Mouse (Mus musculus) neural tube, embryonic 14.5 days (tissue): Measurements from ENCODE around the gene Nr1d2. TPM values are rescaled to one million over a fixed set of nuclear protein-coding genes. Genes with fewer than 3 reads are reported as not detected.

ENCODE experiments used
- ATAC-seq: fragments of 200-750 bp; cut with Nextera tagmentation; 2 replicates; pipeline ENCODE4 v1.8.0; 2017; ENCODE audit warnings: low read depth, mild to moderate bottlenecking, moderate TSS enrichment, moderate library complexity
- H3K27ac ChIP-seq: fragments of 300-500 bp; sonication (generic); 2 replicates; pipeline ENCODE4 v1.5.1; 2014; ENCODE audit warnings: low read depth, mild to moderate bottlenecking, control low read depth, low read length, moderate library complexity, mixed read lengths
- H3K27me3 ChIP-seq: fragments of 300-500 bp; sonication (generic); 2 replicates; pipeline ENCODE4 v1.6.1; 2014; ENCODE audit warnings: low read length; ENCODE audit not compliant: control insufficient read depth, insufficient read depth
- H3K36me3 ChIP-seq: fragments of 300-500 bp; sonication (generic); 2 replicates; pipeline ENCODE4 v1.6.1; 2014; ENCODE audit warnings: low read length, mixed read lengths; ENCODE audit not compliant: control insufficient read depth, insufficient read depth
- H3K4me1 ChIP-seq: fragments of 300-500 bp; sonication (generic); 2 replicates; pipeline ENCODE4 v1.6.1; 2014; ENCODE audit warnings: low read length; ENCODE audit not compliant: control insufficient read depth, insufficient read depth
- H3K4me2 ChIP-seq: fragments of 300-500 bp; sonication (generic); 2 replicates; pipeline ENCODE4 v1.6.1; 2014; ENCODE audit warnings: mild to moderate bottlenecking, low read depth, low read length, control low read depth
- H3K4me3 ChIP-seq: fragments of 300-500 bp; sonication (generic); 2 replicates; pipeline ENCODE4 v1.5.1; 2014; ENCODE audit warnings: low read depth, low read length, control low read depth, mixed read lengths
- H3K9ac ChIP-seq: fragments of 300-500 bp; sonication (generic); replicated peaks from 2 replicates; pipeline ENCODE4 v1.6.1; 2014; ENCODE audit warnings: low read depth, mild to moderate bottlenecking, control low read depth, low read length, mixed read lengths
- H3K9me3 ChIP-seq: fragments of 300-500 bp; sonication (generic); 2 replicates; pipeline ENCODE4 v1.6.1; 2016; ENCODE audit warnings: low read length; ENCODE audit not compliant: control insufficient read depth
- WGBS: fragments of 180-500 bp; shearing (Covaris S2); extraction: QIAGEN DNeasy Blood & Tissue Kit; methylation state at CpG from one replicate; pipeline ENCODE4 v1.1.7; 2014; 5-methylcytosine and 5-hydroxymethylcytosine counted together
- polyA plus RNA-seq: library from polyadenylated mRNA; unstranded; fragments of >200 nt; fragmentation: Nextera tagmentation; extraction: Ambion mirVana; gene quantifications from 2 replicates; pipeline ENCODE4 v1.2.1, GENCODE M21; 2014

The Nr1d2 gene
- 8.9 and 9.1 TPM in 2 replicates for polyA plus RNA-seq

DNA sequence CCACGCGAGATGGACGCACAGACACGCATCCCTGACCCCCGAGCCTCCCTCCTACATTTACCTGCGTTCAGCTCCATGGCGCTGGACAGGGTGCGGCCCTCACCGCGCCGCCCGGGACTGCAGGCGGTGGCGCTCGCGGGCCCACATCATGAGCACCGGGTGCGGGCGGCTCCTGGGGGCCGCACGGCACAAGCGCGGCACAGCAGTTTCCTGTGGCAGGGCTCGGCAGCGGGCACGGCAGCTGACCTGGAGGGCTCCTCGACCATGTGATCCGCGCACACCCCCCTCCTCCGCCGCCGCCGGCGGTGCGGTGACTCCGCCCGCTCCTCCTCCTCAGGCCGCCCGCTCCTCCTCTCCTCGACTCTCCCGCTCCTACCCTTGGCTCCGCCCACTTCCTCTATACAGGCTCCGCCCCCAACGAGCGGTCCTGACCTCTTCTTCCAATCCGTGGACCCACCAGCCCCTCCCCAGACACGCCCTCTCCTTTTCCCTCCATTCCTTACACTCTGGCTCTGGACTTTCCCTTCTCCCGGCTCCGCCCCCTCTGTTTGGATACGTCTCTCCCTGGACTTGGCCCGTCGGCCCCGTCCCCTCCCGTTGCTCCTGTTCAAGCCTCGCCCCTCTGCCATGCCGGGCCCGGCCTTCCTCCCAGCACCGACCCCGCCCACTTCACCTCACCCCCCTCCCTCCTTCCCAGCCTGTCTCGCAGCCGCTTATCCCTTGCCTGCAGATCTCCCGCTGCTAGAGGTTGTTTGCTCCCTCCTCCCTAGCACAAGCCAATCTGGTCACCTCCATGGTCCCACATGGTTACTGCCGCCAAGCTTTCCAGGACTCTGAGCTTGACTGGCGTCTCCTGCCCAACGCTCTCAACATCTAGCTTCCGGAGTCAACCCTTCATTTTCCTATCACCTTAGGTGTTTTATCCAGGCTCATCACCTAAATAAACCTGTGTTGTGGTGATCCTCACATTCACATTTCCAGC, at the start of gene Nr1d2:
Gene Nr1d2, minus strand, starts transcription at position 378 of the 982 bp plus-strand sequence.
- WGBS = under 1% methylated on average over 54 of the region's 66 CpGs
- peak; percentile 92 for ATAC-seq

DNA sequence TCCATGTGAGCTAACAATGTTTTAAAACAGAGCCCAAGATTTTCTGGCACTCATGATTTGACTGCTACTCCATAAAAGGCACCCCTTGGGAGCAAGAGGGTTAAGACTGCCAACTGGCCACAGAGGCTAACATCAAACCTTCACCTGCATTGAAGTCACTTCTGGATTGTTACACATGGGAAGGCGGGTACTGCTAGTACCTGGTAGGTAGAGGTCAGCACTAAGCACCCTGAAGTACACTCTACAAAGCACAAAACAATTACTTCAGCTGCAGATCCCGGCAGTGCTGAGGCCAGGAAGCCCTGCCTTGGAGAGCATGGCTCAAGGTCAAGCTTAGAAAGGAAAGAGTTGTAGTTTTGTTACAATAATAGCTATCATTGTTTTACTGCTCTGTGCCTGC, 48.5 kb upstream of the Nr1d2 start:
- 87% methylated on average over 2 of the region's 2 CpGs for WGBS
- no peak for ATAC-seq
- no peaks in the 10 kb centered on the region for H3K27me3 ChIP-seq

More for the DNA sequence above, at the start of gene Nr1d2:
- Histone ChIP-seq H3K36me3 (no peaks in the 10 kb centered on the region), H3K4me2 (peak within 1 kb of the TSS; percentile 53), H3K4me3 (peak within 1 kb of the TSS; percentile 84), H3K27ac (peak within 1 kb of the TSS; percentile 82), H3K9me3 (no peaks in the 10 kb centered on the region), H3K27me3 (no peaks in the 10 kb centered on the region), H3K9ac (peak within 1 kb of the TSS; percentile 60), H3K4me1 (no peaks in the 10 kb centered on the region)

DNA sequence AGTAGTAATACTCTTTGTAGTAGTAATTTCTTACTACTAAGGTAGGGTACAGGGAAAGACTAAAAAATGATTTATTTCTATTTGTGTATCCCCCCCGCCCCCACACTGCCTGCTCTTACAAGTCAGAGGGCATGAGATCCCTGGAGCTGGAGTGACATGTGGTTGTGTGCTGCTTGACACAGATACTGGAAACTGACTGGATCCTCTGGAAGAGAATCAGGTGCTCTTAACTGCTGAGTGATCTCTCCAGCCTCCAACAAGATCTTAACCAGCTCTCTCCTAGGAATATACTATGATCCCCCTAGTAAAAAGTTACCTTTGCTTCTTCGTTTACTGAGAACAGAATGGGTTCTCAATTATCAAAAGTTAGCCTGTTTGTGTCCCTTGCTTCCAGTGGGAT, 47.5 kb upstream of the Nr1d2 start:
- H3K9ac ChIP-seq = no peak overlapping the region
- peaks cover 6% of the 10 kb centered on the region for H3K36me3 ChIP-seq
- H3K4me1 ChIP-seq = no peaks in the 10 kb centered on the region
- ATAC-seq = no peak
- H3K4me2 ChIP-seq = no peak overlapping the region
- no peaks in the 10 kb centered on the region for H3K9me3 ChIP-seq
- 93% methylated on average over 2 of the region's 2 CpGs for WGBS
- no peak overlapping the region for H3K27ac ChIP-seq
- no peak overlapping the region for H3K4me3 ChIP-seq
- H3K27me3 ChIP-seq = no peaks in the 10 kb centered on the region

More for the DNA sequence above, 48.5 kb upstream of the Nr1d2 start:
- Histone ChIP-seq H3K9ac (no peak overlapping the region), H3K36me3 (peaks cover 6% of the 10 kb centered on the region), H3K27ac (no peak overlapping the region), H3K4me2 (no peak overlapping the region), H3K4me3 (no peak overlapping the region), H3K4me1 (no peaks in the 10 kb centered on the region), H3K9me3 (no peaks in the 10 kb centered on the region)

DNA sequence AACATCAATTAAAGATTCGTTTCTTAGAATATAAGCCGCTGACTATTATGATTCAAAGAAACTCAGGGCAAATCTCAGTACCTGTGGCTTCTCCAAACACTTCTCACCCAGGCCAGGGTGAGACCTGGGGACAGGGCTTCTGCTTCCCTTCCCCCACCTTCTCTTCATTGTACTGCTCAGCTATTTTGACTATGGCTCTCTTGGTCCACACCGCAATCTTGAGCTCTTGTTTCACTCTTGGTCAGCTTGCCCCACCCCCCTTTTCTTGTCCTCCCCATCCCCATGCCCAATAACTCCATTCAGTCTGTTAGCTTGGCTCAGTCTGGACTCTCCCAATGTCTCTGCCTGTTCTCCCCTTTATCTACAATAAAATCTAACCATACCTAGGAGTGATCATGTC, 46.5 kb upstream of the Nr1d2 start:
- no peak for ATAC-seq
- Histone ChIP-seq H3K36me3 (peaks cover 6% of the 10 kb centered on the region), H3K9me3 (no peaks in the 10 kb centered on the region), H3K27me3 (no peaks in the 10 kb centered on the region), H3K4me1 (no peaks in the 10 kb centered on the region), H3K9ac (no peak overlapping the region), H3K4me2 (no peak overlapping the region), H3K27ac (no peak overlapping the region), H3K4me3 (no peak overlapping the region)
- 89% methylated on average over 3 of the region's 3 CpGs for WGBS

DNA sequence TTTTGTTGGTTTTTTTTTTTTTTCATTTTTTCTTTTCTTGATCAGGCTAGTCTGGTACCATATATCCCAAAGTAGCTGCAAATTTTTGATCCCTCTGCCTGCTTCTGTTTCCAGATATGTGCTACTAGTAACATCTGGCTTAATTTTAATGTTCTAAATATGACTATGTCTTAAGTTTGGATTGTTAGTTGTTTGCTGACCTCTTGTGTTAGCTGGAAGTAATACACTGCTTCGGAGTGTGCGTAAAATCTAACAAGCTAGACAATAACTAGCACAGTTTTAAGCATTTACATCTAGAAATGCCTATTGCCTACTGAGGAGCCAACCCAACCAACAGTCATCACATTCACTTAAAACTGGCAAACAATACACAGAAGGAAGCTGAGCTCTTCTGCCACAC, 45.7 kb upstream of the Nr1d2 start:
- ATAC-seq = no peak
- Histone ChIP-seq H3K27me3 (no peaks in the 10 kb centered on the region), H3K4me3 (no peak overlapping the region), H3K36me3 (peaks cover 6% of the 10 kb centered on the region), H3K27ac (no peak overlapping the region), H3K4me2 (no peak overlapping the region), H3K9ac (no peak overlapping the region), H3K4me1 (no peaks in the 10 kb centered on the region), H3K9me3 (no peaks in the 10 kb centered on the region)
- 90% methylated on average over 2 of the region's 2 CpGs for WGBS

DNA sequence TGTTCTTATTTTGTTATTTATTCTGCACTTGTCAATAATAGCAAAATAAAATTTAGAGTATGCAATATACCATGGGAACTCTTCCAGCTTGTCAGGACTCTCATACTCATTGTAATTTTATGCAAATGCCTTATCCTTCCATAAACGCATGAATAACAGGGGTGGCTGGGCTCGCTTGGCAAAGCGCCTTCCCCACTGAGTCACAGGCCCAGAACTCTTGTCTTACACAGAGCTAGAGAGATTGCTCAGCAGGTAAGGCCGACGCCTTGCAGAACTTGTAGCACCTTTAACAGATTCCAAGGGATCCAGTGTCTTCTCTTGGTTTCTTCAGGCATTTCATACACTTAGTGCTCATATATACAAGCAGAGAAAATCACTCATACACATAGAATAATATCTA, 41.4 kb upstream of the Nr1d2 start:
- no peak overlapping the region for H3K4me2 ChIP-seq
- no peaks in the 10 kb centered on the region for H3K27me3 ChIP-seq
- H3K4me1 ChIP-seq = no peaks in the 10 kb centered on the region
- no peak overlapping the region for H3K27ac ChIP-seq
- peaks cover 6% of the 10 kb centered on the region for H3K36me3 ChIP-seq
- no peaks in the 10 kb centered on the region for H3K9me3 ChIP-seq
- peak; percentile 19; the same call in 1 of the 2 replicates for ATAC-seq
- WGBS = 73% methylated on average over 5 of the region's 5 CpGs
- no peak overlapping the region for H3K9ac ChIP-seq
- no peak overlapping the region for H3K4me3 ChIP-seq

DNA sequence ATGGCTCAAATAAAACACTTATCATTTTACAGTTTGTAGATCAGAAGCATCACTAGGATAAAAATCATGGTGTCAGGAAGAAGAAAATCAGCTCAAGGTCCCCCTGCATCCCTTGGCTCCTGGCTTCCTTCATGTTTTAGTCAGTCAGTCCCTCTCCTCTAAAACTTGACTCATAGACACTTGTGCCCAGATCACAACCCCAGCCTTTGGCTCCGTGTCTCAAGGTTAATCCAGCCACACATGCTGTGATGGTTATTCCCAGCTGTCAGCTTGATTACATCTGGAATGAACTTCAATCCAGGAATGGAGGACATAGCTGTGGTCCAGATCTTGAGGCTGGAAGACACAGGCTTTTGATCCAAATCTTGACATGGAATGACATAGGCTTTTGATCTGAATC, 35.6 kb upstream of the Nr1d2 start:
- WGBS = 87% methylated on average over 1 of the region's 1 CpGs

DNA sequence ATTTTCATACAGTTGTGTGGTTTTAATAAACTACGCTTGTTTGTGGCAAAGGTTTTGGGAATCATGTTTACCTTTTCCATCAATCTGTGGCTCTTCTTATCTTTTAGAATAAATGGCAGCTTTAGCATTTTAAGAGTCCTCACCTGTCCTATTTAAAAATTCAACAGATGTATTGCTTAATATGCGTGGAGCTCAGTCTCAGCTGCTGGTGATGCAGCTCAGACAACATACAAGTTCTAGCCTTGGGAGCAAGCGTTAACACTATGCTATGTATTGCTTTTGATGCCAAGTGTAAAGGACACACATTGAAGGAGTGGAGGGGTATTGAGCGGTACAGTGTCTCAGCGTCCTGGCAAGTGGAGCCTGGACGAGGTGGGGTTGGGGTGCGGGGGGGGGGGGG, 32.7 kb upstream of the Nr1d2 start:
- peak; percentile 5; the same call in 1 of the 2 replicates for ATAC-seq
- H3K4me2 ChIP-seq = peak overlapping the region; percentile 46
- H3K9ac ChIP-seq = peak overlapping the region; percentile 74
- no peak overlapping the region; the same call in 1 of the 2 replicates for H3K27ac ChIP-seq
- WGBS = 7% methylated on average over 6 of the region's 7 CpGs
- peak overlapping the region; percentile 66 for H3K4me3 ChIP-seq
- peaks cover 4% of the 10 kb centered on the region; the same call in 1 of the 2 replicates for H3K36me3 ChIP-seq
- H3K4me1 ChIP-seq = peaks cover 11% of the 10 kb centered on the region
- no peaks in the 10 kb centered on the region for H3K9me3 ChIP-seq
- no peaks in the 10 kb centered on the region for H3K27me3 ChIP-seq

More for the DNA sequence above, 35.6 kb upstream of the Nr1d2 start:
- no peak overlapping the region for H3K27ac ChIP-seq
- no peaks in the 10 kb centered on the region for H3K27me3 ChIP-seq
- no peak overlapping the region for H3K4me3 ChIP-seq
- H3K36me3 ChIP-seq = no peaks in the 10 kb centered on the region
- H3K4me2 ChIP-seq = no peak overlapping the region
- H3K9ac ChIP-seq = no peak overlapping the region
- no peaks in the 10 kb centered on the region for H3K9me3 ChIP-seq
- no peak for ATAC-seq
- peaks cover 7% of the 10 kb centered on the region for H3K4me1 ChIP-seq
